In the genomic region with DNA sequence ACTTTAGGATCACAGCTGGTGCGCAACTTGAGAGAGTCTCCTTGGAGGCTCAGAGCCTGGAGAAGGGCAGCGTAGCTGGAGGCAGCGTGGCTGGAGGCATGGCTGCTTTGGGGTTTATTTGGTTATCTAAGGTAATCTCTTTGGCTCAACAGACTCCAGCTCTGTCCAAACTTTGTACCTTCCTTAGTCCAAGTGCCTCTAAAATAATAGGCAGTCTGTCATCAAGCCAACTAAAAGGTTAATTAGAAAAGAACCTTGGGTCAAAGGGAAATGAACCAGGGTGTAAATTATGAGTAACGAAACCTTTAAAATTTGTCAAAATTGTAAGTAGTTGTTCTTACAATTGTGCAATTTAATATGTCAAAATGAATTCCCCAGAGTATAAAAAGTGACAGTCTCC, we compare ENCODE assay signal across 23 mouse cellular contexts. TPM values are rescaled to one million over a fixed set of nuclear protein-coding genes. Genes with fewer than 3 reads are reported as not detected.
"Had no signal": no experiment of that assay in that cellular context is flagged by ENCODE, and none has a peak within 500 bp of the region (broad histone marks: within the 10 kb centered on the region; RNA-seq: fewer than 3 reads in every experiment).

No protein-coding gene starts in this region.

- H3K9ac ChIP-seq: heart, embryonic 12.5 days; hindbrain, embryonic 12.5 days; hindbrain, embryonic 14.5 days; intestine, embryonic 15.5 days; limb, embryonic 12.5 days; liver, embryonic 13.5 days; liver, embryonic 15.5 days had no signal

- H3K4me3 ChIP-seq: heart, adult 2 months; heart, embryonic 12.5 days; hindbrain, embryonic 10.5 days; hindbrain, embryonic 12.5 days; intestine, embryonic 15.5 days; layer of hippocampus, adult 2 months; left cerebral cortex, adult 2 months; limb, embryonic 10.5 days; limb, embryonic 12.5 days; liver, embryonic 13.5 days; liver, embryonic 15.5 days had no signal

- H3K27ac ChIP-seq: heart, adult 2 months; hindbrain, embryonic 10.5 days; hindbrain, embryonic 12.5 days; hindbrain, embryonic 14.5 days; intestine, embryonic 15.5 days; left cerebral cortex, adult 2 months; limb, embryonic 10.5 days; limb, embryonic 12.5 days; liver, embryonic 13.5 days; liver, embryonic 15.5 days had no signal

- ATAC-seq: forebrain, embryonic 16.5 days; hindbrain, embryonic 16.5 days; inflammation-experienced regulatory T-cells, adult 6 months; intestine, embryonic 15.5 days; intestine, postnatal 0 days had no signal

- H3K4me2 ChIP-seq: heart, embryonic 12.5 days; hindbrain, embryonic 12.5 days; hindbrain, embryonic 14.5 days; intestine, embryonic 15.5 days; limb, embryonic 12.5 days; liver, embryonic 13.5 days; liver, embryonic 15.5 days had no signal

- H3K4me1 ChIP-seq: heart, embryonic 12.5 days; limb, embryonic 10.5 days; limb, embryonic 12.5 days had no signal

- DNase-seq: gastrocnemius, postnatal 25 days; heart, adult 2 months; heart, postnatal 10 days; heart, postnatal 4 days; kidney, postnatal 10 days; kidney, postnatal 25 days; kidney, postnatal 4 days; liver; liver, embryonic 13.5 days had no signal

- H3K27me3 ChIP-seq: heart, embryonic 12.5 days; hindbrain, embryonic 12.5 days; intestine, embryonic 15.5 days; limb, embryonic 12.5 days; liver, embryonic 13.5 days; liver, embryonic 15.5 days had no signal

- H3K36me3 ChIP-seq: heart, embryonic 12.5 days; hindbrain, embryonic 10.5 days; hindbrain, embryonic 12.5 days; intestine, embryonic 15.5 days; limb, embryonic 10.5 days; limb, embryonic 12.5 days; liver, embryonic 15.5 days had no signal

- H3K9me3 ChIP-seq: hindbrain, embryonic 12.5 days; intestine, embryonic 15.5 days; limb, embryonic 10.5 days; limb, embryonic 12.5 days; liver, embryonic 13.5 days; liver, embryonic 15.5 days had no signal

RNA-seq across cellular contexts. Expression of gene Myrip, which starts 51.7 kb away (rescaled TPM):
- polyA plus RNA-seq: inflammation-experienced regulatory T-cells, adult 6 months; limb, embryonic 10.5 days had no signal
